Mouse (Mus musculus) embryonic facial prominence, embryonic 10.5 days (tissue): Measurements from ENCODE around the gene Ccdc34. TPM values are rescaled to one million over a fixed set of nuclear protein-coding genes. Genes with fewer than 3 reads are reported as not detected.

Experiments
- DNase-seq: peaks from one replicate; pipeline ENCODE4 v3.0.0-alpha.2; 2017; ENCODE audit warnings: low spot score
- H3K27ac ChIP-seq: fragments of 300-500 bp; sonication (generic); replicated peaks from 2 replicates; pipeline ENCODE4 v1.5.1; 2016; ENCODE audit warnings: mild to moderate bottlenecking
- H3K27me3 ChIP-seq: fragments of 300-500 bp; sonication (generic); replicated peaks from 2 replicates; pipeline ENCODE4 v1.6.1; 2016; ENCODE audit warnings: low read depth, mild to moderate bottlenecking; ENCODE audit not compliant: poor library complexity, severe bottlenecking
- H3K36me3 ChIP-seq: fragments of 300-500 bp; sonication (generic); replicated peaks from 2 replicates; pipeline ENCODE4 v1.6.1; 2016; ENCODE audit warnings: mild to moderate bottlenecking, moderate library complexity
- H3K4me1 ChIP-seq: fragments of 300-500 bp; sonication (generic); 2 replicates; pipeline ENCODE4 v1.6.1; 2016
- H3K4me3 ChIP-seq: fragments of 300-500 bp; sonication (generic); 2 replicates; pipeline ENCODE4 v1.5.1; 2016; ENCODE audit warnings: mild to moderate bottlenecking, moderate library complexity
- H3K9me3 ChIP-seq: fragments of 300-500 bp; sonication (generic); 2 replicates; pipeline ENCODE4 v1.6.1; 2016; ENCODE audit warnings: mild to moderate bottlenecking
- WGBS: fragments of 180-500 bp; shearing (Covaris S2); methylation state at CpG from one replicate; pipeline ENCODE4 v1.1.7; 2016; 5-methylcytosine and 5-hydroxymethylcytosine counted together
- polyA plus RNA-seq: library from polyadenylated mRNA; unstranded; fragments of >200 nt; fragmentation: Nextera tagmentation; extraction: Ambion mirVana; gene quantifications from 2 replicates; pipeline ENCODE4 v1.2.1, GENCODE M21; 2016

The Ccdc34 gene
- polyA plus RNA-seq, 1 experiment from 2014 or later = 63.6 TPM

- peaks cover 39% of the 10 kb centered on the region for H3K4me1 ChIP-seq
- H3K27ac ChIP-seq = peak overlapping the region; percentile 71
These were observed 159.3 kb downstream of the Ccdc34 start for GRCm38 (mm10) chr2:110176761-110177400.

GRCm38 (mm10) chr2:110177406-110177805, 159.8 kb downstream of the Ccdc34 start:
- WGBS = 75% methylated on average over 2 of the region's 2 CpGs
- H3K9me3 ChIP-seq = no peaks in the 10 kb centered on the region
- H3K4me3 ChIP-seq = no peak overlapping the region
- H3K36me3 ChIP-seq = no peaks in the 10 kb centered on the region
- 0 out of 2 replicates have a peak, but pooled peaks cover 3% of the 10 kb centered on the region for H3K27me3 ChIP-seq
- H3K4me1 ChIP-seq = peaks cover 39% of the 10 kb centered on the region
- no peak for DNase-seq
- H3K27ac ChIP-seq = peak overlapping the region; percentile 71

More at GRCm38 (mm10) chr2:110176761-110177400, 159.3 kb downstream of the Ccdc34 start:
- 0 out of 2 replicates have a peak, but pooled peaks cover 3% of the 10 kb centered on the region for H3K27me3 ChIP-seq
- WGBS = 25% methylated on average over 2 of the region's 2 CpGs
- no peaks in the 10 kb centered on the region for H3K36me3 ChIP-seq
- H3K4me3 ChIP-seq = no peak overlapping the region
- DNase-seq = peak; percentile 29
- no peaks in the 10 kb centered on the region for H3K9me3 ChIP-seq

- DNase-seq = no peak
- H3K4me1 ChIP-seq = peaks cover 42% of the 10 kb centered on the region
- 0 out of 2 replicates have a peak overlapping the region, but pooled peaks have one; percentile 10 for H3K27ac ChIP-seq
These were observed 160.3 kb downstream of the Ccdc34 start for GRCm38 (mm10) chr2:110177879-110178278.

GRCm38 (mm10) chr2:110179669-110180315, 162.2 kb downstream of the Ccdc34 start:
- peak; percentile 51 for DNase-seq
- H3K27ac ChIP-seq = peak overlapping the region; percentile 40
- H3K36me3 ChIP-seq = no peaks in the 10 kb centered on the region
- 0 out of 2 replicates have a peak, but pooled peaks cover 3% of the 10 kb centered on the region for H3K27me3 ChIP-seq
- 44% methylated on average over 10 of the region's 10 CpGs for WGBS
- no peaks in the 10 kb centered on the region for H3K9me3 ChIP-seq
- H3K4me1 ChIP-seq = peaks cover 35% of the 10 kb centered on the region
- H3K4me3 ChIP-seq = no peak overlapping the region

More at GRCm38 (mm10) chr2:110177879-110178278, 160.3 kb downstream of the Ccdc34 start:
- WGBS = 82% methylated on average over 7 of the region's 7 CpGs
- Histone ChIP-seq H3K9me3 (no peaks in the 10 kb centered on the region), H3K27me3 (0 out of 2 replicates have a peak, but pooled peaks cover 3% of the 10 kb centered on the region), H3K4me3 (no peak overlapping the region), H3K36me3 (no peaks in the 10 kb centered on the region)

GRCm38 (mm10) chr2:110180316-110180670, 162.7 kb downstream of the Ccdc34 start:
- H3K4me1 ChIP-seq = peaks cover 35% of the 10 kb centered on the region
- WGBS = 85% methylated on average over 7 of the region's 7 CpGs
- H3K27ac ChIP-seq = peak overlapping the region; percentile 40
- H3K27me3 ChIP-seq = 0 out of 2 replicates have a peak, but pooled peaks cover 3% of the 10 kb centered on the region
- H3K4me3 ChIP-seq = no peak overlapping the region
- no peaks in the 10 kb centered on the region for H3K36me3 ChIP-seq
- DNase-seq = no peak
- H3K9me3 ChIP-seq = no peaks in the 10 kb centered on the region

GRCm38 (mm10) chr2:110181666-110182065, 164.0 kb downstream of the Ccdc34 start:
- no peak overlapping the region for H3K27ac ChIP-seq
- H3K4me1 ChIP-seq = peaks cover 36% of the 10 kb centered on the region
- no peaks in the 10 kb centered on the region for H3K36me3 ChIP-seq
- no peaks in the 10 kb centered on the region for H3K9me3 ChIP-seq
- WGBS = 77% methylated on average over 6 of the region's 6 CpGs
- no peak for DNase-seq
- H3K4me3 ChIP-seq = no peak overlapping the region
- 0 out of 2 replicates have a peak, but pooled peaks cover 3% of the 10 kb centered on the region for H3K27me3 ChIP-seq

- Histone ChIP-seq H3K4me1 (peaks cover 31% of the 10 kb centered on the region), H3K9me3 (no peaks in the 10 kb centered on the region)
These were observed 164.6 kb downstream of the Ccdc34 start for GRCm38 (mm10) chr2:110182248-110182647.

GRCm38 (mm10) chr2:110182795-110183486, 165.3 kb downstream of the Ccdc34 start:
- Histone ChIP-seq H3K27me3 (0 out of 2 replicates have a peak, but pooled peaks cover under 1% of the 10 kb centered on the region), H3K4me1 (peaks cover 29% of the 10 kb centered on the region), H3K27ac (no peak overlapping the region), H3K36me3 (no peaks in the 10 kb centered on the region), H3K4me3 (no peak overlapping the region), H3K9me3 (no peaks in the 10 kb centered on the region)
- DNase-seq = no peak
- 64% methylated on average over 4 of the region's 4 CpGs for WGBS

More at GRCm38 (mm10) chr2:110182248-110182647, 164.6 kb downstream of the Ccdc34 start:
- no peak for DNase-seq
- Histone ChIP-seq H3K27ac (no peak overlapping the region), H3K36me3 (no peaks in the 10 kb centered on the region), H3K4me3 (no peak overlapping the region), H3K27me3 (0 out of 2 replicates have a peak, but pooled peaks cover 3% of the 10 kb centered on the region)
- 77% methylated on average over 6 of the region's 6 CpGs for WGBS

- 92% methylated on average over 1 of the region's 1 CpGs for WGBS
These were observed 166.5 kb downstream of the Ccdc34 start for GRCm38 (mm10) chr2:110184071-110184470.

GRCm38 (mm10) chr2:110186427-110186980, 168.9 kb downstream of the Ccdc34 start:
- Histone ChIP-seq H3K4me3 (no peak overlapping the region), H3K27ac (no peak overlapping the region), H3K4me1 (peaks cover 21% of the 10 kb centered on the region), H3K27me3 (peaks cover 7% of the 10 kb centered on the region; the same call in 1 of the 2 replicates), H3K9me3 (no peaks in the 10 kb centered on the region), H3K36me3 (no peaks in the 10 kb centered on the region)
- WGBS = 72% methylated on average over 6 of the region's 6 CpGs
- no peak for DNase-seq

More at GRCm38 (mm10) chr2:110184071-110184470, 166.5 kb downstream of the Ccdc34 start:
- no peaks in the 10 kb centered on the region for H3K9me3 ChIP-seq
- H3K27me3 ChIP-seq = no peaks in the 10 kb centered on the region
- no peak overlapping the region for H3K27ac ChIP-seq
- H3K36me3 ChIP-seq = no peaks in the 10 kb centered on the region
- no peak for DNase-seq
- H3K4me1 ChIP-seq = peaks cover 29% of the 10 kb centered on the region
- no peak overlapping the region for H3K4me3 ChIP-seq

GRCm38 (mm10) chr2:110188696-110189397, 171.2 kb downstream of the Ccdc34 start:
- no peaks in the 10 kb centered on the region for H3K36me3 ChIP-seq
- no peaks in the 10 kb centered on the region for H3K9me3 ChIP-seq
- peaks cover 7% of the 10 kb centered on the region; the same call in 1 of the 2 replicates for H3K27me3 ChIP-seq
- H3K4me1 ChIP-seq = peaks cover 33% of the 10 kb centered on the region
- no peak for DNase-seq
- no peak overlapping the region for H3K4me3 ChIP-seq
- 89% methylated on average over 4 of the region's 4 CpGs for WGBS
- no peak overlapping the region for H3K27ac ChIP-seq
